Mouse (Mus musculus): ENCODE results near the gene Atp2a3.

DNA sequence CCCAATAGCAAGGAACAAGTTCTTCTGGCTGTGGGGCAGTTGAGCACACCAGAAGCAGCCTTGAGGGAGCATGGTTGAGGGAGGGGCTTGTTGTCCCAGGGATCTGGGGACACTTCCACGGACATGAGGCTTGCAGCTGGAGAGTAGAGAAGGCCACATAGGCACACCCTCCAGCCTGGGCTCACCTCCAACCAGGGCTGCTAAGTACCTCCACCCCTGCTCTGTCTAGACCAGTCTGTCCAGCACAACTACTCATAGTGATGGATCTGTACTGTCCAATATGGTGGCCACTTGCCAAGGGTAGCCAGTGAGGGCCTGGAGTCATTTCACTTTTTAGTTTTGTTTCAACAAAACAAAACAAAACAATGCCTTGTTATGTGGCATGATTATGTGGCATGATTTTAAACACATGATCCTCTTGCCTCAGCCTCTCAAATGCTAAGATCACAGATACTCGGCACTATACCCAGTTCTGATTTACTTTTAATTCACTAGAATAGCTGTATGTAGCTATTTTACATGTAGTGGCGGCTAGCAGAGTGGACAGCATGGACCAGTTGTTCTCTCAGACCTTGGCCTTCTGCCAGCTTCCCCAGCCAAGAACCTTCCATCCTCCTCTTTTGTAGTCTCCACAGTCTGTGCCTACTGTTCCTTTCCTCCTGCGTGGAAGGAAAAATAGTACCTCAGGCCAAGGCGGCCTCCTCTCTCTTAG, 54.6 kb downstream of the Atp2a3 start:
- TF ChIP-seq CTCF (IDR thresholded peaks at IDR 0.05; ENCODE audit: control insufficient read depth, insufficient read depth, low read length): no peak
- no peak for TF ChIP-seq POLR2A (IDR thresholded peaks at IDR 0.05; ENCODE audit: borderline replicate concordance, control insufficient read depth, low read depth, low read length)
